ENCODE assay signal across 22 mouse cellular contexts in genomic region chr3:82541449-82541848, GRCm38 (mm10). TPM values are rescaled to one million over a fixed set of nuclear protein-coding genes. Genes with fewer than 3 reads are reported as not detected.
A peak's percentile ranks its signal among the peaks of the same experiment; 100 is the strongest.
DNase-seq lines count a peak whose midpoint lies in the region; ATAC-seq and TF ChIP-seq lines count a peak whose summit lies in the region.
"Had no signal": no experiment of that assay in that cellular context is flagged by ENCODE, and none has a peak within 500 bp of the region (broad histone marks: within the 10 kb centered on the region; RNA-seq: fewer than 3 reads in every experiment).

No protein-coding gene starts in this region.

- H3K4me3 ChIP-seq in layer of hippocampus, adult 2 months: no peak overlapping the region

- ATAC-seq in Patski: peak; percentile 92
- ATAC-seq: activated CD4-positive, CD25-positive, alpha-beta regulatory T cell, adult 4 months; CD4-positive, CD25-positive, alpha-beta regulatory T cell, adult 4 months had no signal

- POLR2A ChIA-PET in Patski (lab: Charles Lee): no interaction called here

- no peak for TF ChIP-seq CTCF in layer of hippocampus, adult 2 months (conservative IDR thresholded peaks at IDR 0.05)
- no peak for TF ChIP-seq CTCF in Patski (IDR thresholded peaks at IDR 0.05)

- DNase-seq in layer of hippocampus, adult 2 months (ENCODE audit: low spot score in 2 of 2): no peak
- no peak for DNase-seq in layer of hippocampus, postnatal 25 days (ENCODE audit: extremely low spot score in 1 of 2, low spot score in 1 of 2)
- no peak for DNase-seq in Patski (ENCODE audit: low read depth, low spot score)
- DNase-seq in left cerebral cortex, adult 9 months (ENCODE audit: low spot score in 2 of 2): no peak
- DNase-seq: adrenal gland, adult 2 months; adrenal gland, adult 8-10 months; adrenal gland, postnatal 10 days; adrenal gland, postnatal 14 days; adrenal gland, postnatal 25 days; adrenal gland, postnatal 36 days; B cell, adult 2 months; cerebellum, adult 11 months; cerebellum, adult 11-12 months; cerebellum, adult 18-20 months; cerebellum, adult 2 months had no signal

- in situ Hi-C loops in Patski (cut with MboI; ENCODE audit: low pct_unique_long_range_greater_than_20kb): no loop called here

- no peaks in the 10 kb centered on the region for H3K27me3 ChIP-seq in Patski
- H3K27me3 ChIP-seq: CH12.LX had no signal

- peak overlapping the region; percentile 78; the same call in 1 of the 2 replicates for H3K27ac ChIP-seq in layer of hippocampus, adult 2 months

- CTCF ChIA-PET in Patski (lab: Charles Lee): no interaction called here

RNA-seq across cellular contexts. Expression of gene Npy2r, which starts 6.4 kb away (rescaled TPM):
- total RNA-seq in layer of hippocampus, adult 2 months (2021): 10 to 100 TPM; 40.5 to 41.7 TPM
- 10 to 100 TPM; 38.7 to 40.6 TPM for total RNA-seq in layer of hippocampus, postnatal 25 days (2021)
- polyA plus RNA-seq in Patski (2021): 1.6 TPM
- total RNA-seq: CH12.LX, ES-E14, MEL had no signal
- polyA plus RNA-seq: activated CD4-positive, CD25-positive, alpha-beta regulatory T cell, adult 4 months; C2C12; CD4-positive, CD25-positive, alpha-beta regulatory T cell, adult 4 months; G1E had no signal
